Mouse (Mus musculus) spleen, adult 2 months (tissue): Measurements from ENCODE around the gene Ctnnbip1. TPM values are rescaled to one million over a fixed set of nuclear protein-coding genes. Genes with fewer than 3 reads are reported as not detected.
"Not testable (repeated sequence)": the region's sequence is repeated elsewhere in the genome, so short reads cannot be mapped to it uniquely, and the experiment has no call there.

Experiments used
- DNase-seq, 2 experiments: peaks; one replicate each; pipeline versions ENCODE4 v3.0.0 to v3.0.0-alpha.2; 2012 to 2021; ENCODE audit warnings: low spot score in 2 of 2, low read depth in 1 of 2
- H3K27ac ChIP-seq: fragments of 200-500 bp; 2 replicates; pipeline ENCODE4 v1.5.1; 2012; ENCODE audit warnings: low read length, inconsistent platforms; ENCODE audit not compliant: insufficient read depth
- H3K27me3 ChIP-seq: fragments of 200-500 bp; 2 replicates; pipeline ENCODE4 v1.6.1; 2012; ENCODE audit warnings: mild to moderate bottlenecking, moderate library complexity, low read length, inconsistent platforms; ENCODE audit not compliant: control insufficient read depth, insufficient read depth
- H3K36me3 ChIP-seq: fragments of 200-500 bp; 2 replicates; pipeline ENCODE4 v1.6.1; 2012; ENCODE audit warnings: mild to moderate bottlenecking, low read length, inconsistent platforms; ENCODE audit not compliant: control insufficient read depth, insufficient read depth
- H3K4me1 ChIP-seq: fragments of 200-500 bp; 2 replicates; pipeline ENCODE4 v1.6.1; 2011; ENCODE audit warnings: inconsistent platforms; ENCODE audit not compliant: control insufficient read depth, insufficient read depth, insufficient read length
- H3K4me3 ChIP-seq: fragments of 200-500 bp; 2 replicates; pipeline ENCODE4 v1.5.1; 2011; ENCODE audit warnings: mild to moderate bottlenecking, inconsistent platforms; ENCODE audit not compliant: insufficient read depth, insufficient read length; ENCODE audit errors: extremely low read depth
- CTCF ChIP-seq: fragments of 200-500 bp; IDR thresholded peaks from 2 replicates; pipeline ENCODE4 v1.5.1; 2011; ENCODE audit warnings: mild to moderate bottlenecking, inconsistent platforms; ENCODE audit not compliant: insufficient read depth, insufficient read length, insufficient replicate concordance; ENCODE audit errors: extremely low read depth
- POLR2A ChIP-seq: fragments of 200-500 bp; IDR thresholded peaks from 2 replicates; pipeline ENCODE4 v1.6.1; 2011; ENCODE audit warnings: low read depth, low read length, inconsistent platforms
- WGBS: fragments of 180-500 bp; shearing (Covaris S2); methylation state at CpG from one replicate; pipeline ENCODE4 v1.1.7; 2018; 5-methylcytosine and 5-hydroxymethylcytosine counted together
- polyA plus RNA-seq: library from polyadenylated mRNA; depleted of rRNA; stranded (reverse); fragments of >200 nt; gene quantifications from 2 replicates; pipeline ENCODE4 v1.2.3, GENCODE M21; 2012; rRNA removed

Gene Ctnnbip1
- polyA plus RNA-seq, 1 experiment, result 5.3 TPM

DNA sequence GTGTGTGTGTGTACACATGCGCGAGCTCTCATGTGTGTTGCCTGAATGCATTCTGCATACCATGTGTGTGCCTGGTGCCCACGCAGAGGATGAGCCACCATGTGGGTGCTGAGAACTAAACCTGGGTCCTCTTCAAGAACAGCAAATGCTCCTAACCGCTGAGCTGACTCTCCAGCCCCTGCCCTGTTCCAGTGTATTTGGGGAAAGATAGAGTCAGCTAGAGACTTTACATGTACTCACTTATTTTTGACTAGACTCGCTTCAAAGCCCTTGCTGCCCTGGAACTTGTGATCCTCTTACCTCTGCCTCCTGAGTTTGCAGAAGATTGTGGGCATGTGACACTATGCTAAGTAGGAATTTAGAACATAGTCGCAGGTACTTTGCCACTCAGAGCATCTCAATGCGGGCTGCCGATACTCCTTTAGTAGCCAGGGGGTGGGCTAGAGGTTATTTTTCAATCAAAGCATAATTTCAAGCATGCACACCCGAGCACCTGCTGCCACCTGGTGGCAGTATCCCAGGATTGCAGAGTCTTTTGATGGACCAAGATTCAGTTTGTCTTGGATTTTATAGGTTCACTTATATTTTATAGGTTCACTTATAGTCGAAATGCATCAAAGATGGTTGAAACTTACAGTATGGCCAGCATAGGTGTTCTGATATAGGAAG is 93.5 kb downstream of the Ctnnbip1 start:
- H3K27ac ChIP-seq, result no peak overlapping the region
- 0 out of 2 replicates have a peak, but pooled peaks cover 1% of the 10 kb centered on the region for H3K36me3 ChIP-seq
- H3K27me3 ChIP-seq, result no peaks in the 10 kb centered on the region
- H3K4me3 ChIP-seq, result no peak overlapping the region
- no peaks in the 10 kb centered on the region for H3K4me1 ChIP-seq
- WGBS, result 49% methylated on average over 10 of the region's 10 CpGs
- TF ChIP-seq POLR2A, result no peak
- peak; percentile 65; the same call in 1 of the 2 replicates for TF ChIP-seq CTCF
- peak in 1 of 2 experiments; percentile 20 for DNase-seq

DNA sequence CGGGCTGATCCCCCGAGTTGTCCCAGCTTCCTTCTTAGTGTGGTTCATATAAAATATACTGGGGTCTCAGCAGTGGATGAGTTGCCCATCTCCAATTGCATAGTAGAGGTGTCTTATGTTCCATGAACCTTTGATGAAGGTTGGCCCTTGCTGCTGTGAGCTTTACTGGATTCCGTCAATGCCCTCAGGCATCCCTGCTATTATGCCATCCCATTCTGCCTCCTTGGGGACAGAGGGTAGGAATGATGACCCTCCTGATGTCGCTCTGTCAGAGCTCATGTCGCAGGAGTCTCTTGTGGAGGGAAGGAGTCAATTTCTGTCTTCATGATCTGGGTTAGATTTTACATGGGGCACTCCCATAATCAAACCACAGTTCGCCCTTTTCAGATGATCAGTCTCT is 95.5 kb downstream of the Ctnnbip1 start:
- H3K27me3 ChIP-seq, H3K4me3 ChIP-seq, H3K36me3 ChIP-seq, H3K4me1 ChIP-seq, DNase-seq, H3K27ac ChIP-seq: not testable (repeated sequence)
- 71% methylated on average over 6 of the region's 6 CpGs for WGBS

DNA sequence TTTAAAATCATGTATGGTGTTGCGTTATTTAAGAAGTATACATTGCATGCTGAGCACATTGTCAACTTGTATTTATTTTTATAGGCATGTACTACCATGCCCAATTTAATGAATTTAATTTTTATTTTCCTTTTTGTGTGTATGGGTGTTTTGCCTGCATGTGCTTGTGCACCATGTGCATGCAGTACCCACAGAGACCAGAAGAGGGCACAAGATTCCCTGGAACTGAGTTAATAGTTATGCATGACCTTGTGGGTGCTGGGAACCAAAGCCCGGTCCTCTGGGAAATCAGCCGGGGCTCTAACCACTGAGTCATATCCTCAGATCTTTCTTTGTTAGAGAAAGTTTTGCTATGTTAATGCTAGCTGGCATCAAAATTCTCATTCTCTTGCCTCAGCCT is 96.8 kb downstream of the Ctnnbip1 start:
- H3K4me1 ChIP-seq, result no peaks in the 10 kb centered on the region
- H3K36me3 ChIP-seq, result 0 out of 2 replicates have a peak, but pooled peaks cover 1% of the 10 kb centered on the region
- no peaks in the 10 kb centered on the region for H3K27me3 ChIP-seq
- TF ChIP-seq POLR2A (no peak), CTCF (no peak)
- no peak for DNase-seq
- WGBS, result 88% methylated on average over 3 of the region's 3 CpGs
- no peak overlapping the region for H3K4me3 ChIP-seq
- H3K27ac ChIP-seq, result no peak overlapping the region

Other genes starting within 250 kb of the Ctnnbip1 start
- 9.3 and 12.6 TPM in 2 replicates for gene Kif1b, start 210.5 kb upstream of the Ctnnbip1 start, polyA plus RNA-seq
- 36.6 and 46.2 TPM in 2 replicates for gene Ube4b, start 91.5 kb upstream of the Ctnnbip1 start, polyA plus RNA-seq
- gene Rbp7, start 63.3 kb upstream of the Ctnnbip1 start, polyA plus RNA-seq, result not detected in 2 replicates
- not detected in 2 replicates for gene Tmem274, start 40.9 kb upstream of the Ctnnbip1 start, polyA plus RNA-seq
- 3.4 and 4.2 TPM in 2 replicates for gene Nmnat1, start 33.0 kb upstream of the Ctnnbip1 start, polyA plus RNA-seq
- gene Lzic, start 33.0 kb upstream of the Ctnnbip1 start, polyA plus RNA-seq, result 8.0 and 8.5 TPM in 2 replicates
- 13.4 and 17.2 TPM in 2 replicates for gene Clstn1, start 68.2 kb downstream of the Ctnnbip1 start, polyA plus RNA-seq
- gene Pik3cd, start 184.3 kb downstream of the Ctnnbip1 start, polyA plus RNA-seq, result 104 and 124 TPM in 2 replicates
- 24.3 and 30.7 TPM in 2 replicates for gene Tmem201, start 219.8 kb downstream of the Ctnnbip1 start, polyA plus RNA-seq